Mouse (Mus musculus) olfactory bulb, adult 2 months (tissue): ENCODE data around the gene Rere. TPM values are rescaled to one million over a fixed set of nuclear protein-coding genes. Genes with fewer than 3 reads are reported as not detected.

Source experiments
- H3K27ac ChIP-seq: fragments of 200-500 bp; 2 replicates; pipeline ENCODE4 v1.5.1; 2012; ENCODE audit warnings: low read depth, low read length; ENCODE audit not compliant: insufficient read depth
- H3K4me1 ChIP-seq: fragments of 200-500 bp; 2 replicates; pipeline ENCODE4 v1.6.1; 2012; ENCODE audit warnings: low read length; ENCODE audit not compliant: control insufficient read depth, insufficient read depth
- H3K4me3 ChIP-seq: fragments of 200-500 bp; 2 replicates; pipeline ENCODE4 v1.5.1; 2012; ENCODE audit warnings: mild to moderate bottlenecking, low read depth, low read length, moderate library complexity; ENCODE audit not compliant: insufficient read depth
- CTCF ChIP-seq: fragments of 200-500 bp; IDR thresholded peaks from 2 replicates; pipeline ENCODE4 v1.5.1; 2012; ENCODE audit warnings: low read depth, mild to moderate bottlenecking, low read length, moderate library complexity; ENCODE audit not compliant: insufficient read depth
- POLR2A ChIP-seq: fragments of 200-500 bp; IDR thresholded peaks from 2 replicates; pipeline ENCODE4 v1.6.1; 2012; ENCODE audit warnings: mild to moderate bottlenecking, low read depth, low read length, moderate library complexity; ENCODE audit not compliant: insufficient read depth
- WGBS: fragments of 180-500 bp; shearing (Covaris S2); methylation state at CpG from one replicate; pipeline ENCODE4 v1.1.7; 2018; 5-methylcytosine and 5-hydroxymethylcytosine counted together
- polyA plus RNA-seq: library from polyadenylated mRNA; stranded (reverse); fragments of >200 nt; gene quantifications from 2 replicates; pipeline ENCODE4 v1.2.4, GENCODE M21; 2012; ENCODE audit warnings: low replicate concordance; ENCODE audit not compliant: missing spikeins, insufficient read depth, insufficient read length

Rere gene
- polyA plus RNA-seq, 1 experiment: 288 TPM

DNA sequence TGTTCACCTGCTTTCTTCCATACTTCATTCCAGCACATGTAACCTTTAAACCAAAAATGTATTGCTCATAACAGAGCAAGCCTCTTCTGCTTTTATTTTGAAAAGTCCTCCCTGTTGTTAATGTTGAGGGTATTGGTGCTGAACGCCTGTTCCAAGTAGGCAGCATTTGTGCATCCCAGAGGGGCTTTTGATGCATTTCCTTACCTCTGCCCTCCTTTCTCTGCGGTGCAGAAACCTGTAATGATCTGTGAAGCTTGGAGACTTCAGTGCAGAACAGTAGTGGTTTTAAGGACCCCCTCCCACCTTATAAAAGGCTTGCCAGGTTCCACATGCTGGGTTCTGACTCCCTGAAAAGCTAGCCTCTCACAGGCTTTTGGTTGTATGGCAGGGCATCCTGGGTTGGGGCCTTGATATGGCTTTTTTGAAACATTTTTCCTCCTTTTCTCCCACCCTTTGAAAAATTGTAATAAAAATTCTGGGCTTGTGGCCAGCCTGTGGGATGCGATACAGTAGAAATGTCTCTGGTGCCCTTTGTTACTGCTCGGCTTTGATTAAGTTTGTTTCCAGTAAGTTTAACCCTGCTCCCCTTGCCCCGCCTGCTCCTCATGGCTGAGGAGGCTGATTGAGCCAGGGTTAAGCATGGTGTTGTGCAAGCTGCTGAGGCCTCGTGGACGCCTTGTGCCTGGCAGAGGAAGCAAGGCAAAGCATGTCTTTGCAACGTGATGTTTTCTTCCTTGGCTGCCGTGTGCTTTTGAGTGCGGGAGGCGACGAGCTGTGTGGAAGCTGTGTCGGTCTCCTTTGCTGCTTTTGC, 301.7 kb downstream of the Rere start:
- Histone ChIP-seq H3K27ac (peak overlapping the region; percentile 85), H3K4me1 (peaks cover 23% of the 10 kb centered on the region), H3K4me3 (no peak overlapping the region)
- WGBS: 6% methylated on average over 13 of the region's 13 CpGs
- TF ChIP-seq CTCF (no peak), POLR2A (no peak)

GRCm38 (mm10) chr4:150583777-150584135, 302.3 kb downstream of the Rere start:
- 39% methylated on average over 3 of the region's 3 CpGs for WGBS
- peak overlapping the region; percentile 85 for H3K27ac ChIP-seq
- H3K4me3 ChIP-seq: no peak overlapping the region
- peaks cover 25% of the 10 kb centered on the region for H3K4me1 ChIP-seq
- TF ChIP-seq CTCF (no peak), POLR2A (no peak)

GRCm38 (mm10) chr4:150585800-150586199, 304.4 kb downstream of the Rere start:
- Histone ChIP-seq H3K27ac (no peak overlapping the region), H3K4me1 (peaks cover 25% of the 10 kb centered on the region), H3K4me3 (no peak overlapping the region)
- TF ChIP-seq POLR2A: no peak
- no peak for TF ChIP-seq CTCF
- WGBS: 81% methylated on average over 2 of the region's 2 CpGs

GRCm38 (mm10) chr4:150586275-150586674, 304.8 kb downstream of the Rere start:
- Histone ChIP-seq H3K4me3 (no peak overlapping the region), H3K4me1 (peaks cover 20% of the 10 kb centered on the region), H3K27ac (no peak overlapping the region)
- TF ChIP-seq CTCF: no peak
- no peak for TF ChIP-seq POLR2A
- WGBS: 80% methylated on average over 5 of the region's 5 CpGs

DNA sequence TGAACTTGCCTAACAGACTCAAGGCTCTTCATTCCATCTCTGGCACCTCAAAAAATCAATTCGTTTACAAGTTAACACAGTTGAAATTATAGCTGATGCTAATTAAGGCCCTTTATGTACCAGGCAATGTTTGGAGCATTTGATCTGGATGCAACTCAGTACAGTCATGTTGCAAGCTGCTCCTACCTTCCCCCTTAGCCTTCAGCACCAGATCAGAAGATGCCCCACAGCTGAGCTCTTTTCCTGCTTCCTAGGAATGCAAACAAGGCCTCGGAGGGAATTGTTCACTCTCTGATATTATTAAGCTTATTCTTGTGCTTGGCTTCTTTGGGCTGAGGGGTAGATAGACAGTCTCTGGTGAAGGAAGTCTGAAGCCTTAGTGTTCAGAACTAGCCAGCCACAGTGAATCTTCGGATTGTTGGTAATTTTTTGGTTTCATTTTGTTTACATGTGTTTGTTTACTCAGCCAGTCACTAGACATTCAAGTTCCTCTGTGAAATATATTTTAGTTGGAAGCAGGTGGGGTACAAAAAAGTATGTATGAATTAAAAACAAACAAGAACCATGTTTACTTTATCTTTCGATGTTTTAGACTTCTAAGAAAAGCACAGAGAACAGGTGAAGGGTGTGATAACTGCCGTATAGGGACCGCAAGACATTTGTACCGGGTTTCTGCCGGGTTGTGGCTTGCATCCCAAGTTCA, 306.3 kb downstream of the Rere start:
- 42% methylated on average over 8 of the region's 8 CpGs for WGBS
- H3K27ac ChIP-seq: peak overlapping the region; percentile 44; the same call in 1 of the 2 replicates
- H3K4me1 ChIP-seq: peaks cover 17% of the 10 kb centered on the region
- no peak for TF ChIP-seq POLR2A
- TF ChIP-seq CTCF: no peak
- no peak overlapping the region for H3K4me3 ChIP-seq

- 29% methylated on average over 2 of the region's 2 CpGs for WGBS
- 0 out of 2 replicates have a peak overlapping the region, but pooled peaks have one; percentile 25 for H3K27ac ChIP-seq
- peaks cover 11% of the 10 kb centered on the region for H3K4me1 ChIP-seq
- H3K4me3 ChIP-seq: no peak overlapping the region
- TF ChIP-seq POLR2A (no peak), CTCF (no peak)
Measured at GRCm38 (mm10) chr4:150588300-150588621, 306.8 kb downstream of the Rere start.

DNA sequence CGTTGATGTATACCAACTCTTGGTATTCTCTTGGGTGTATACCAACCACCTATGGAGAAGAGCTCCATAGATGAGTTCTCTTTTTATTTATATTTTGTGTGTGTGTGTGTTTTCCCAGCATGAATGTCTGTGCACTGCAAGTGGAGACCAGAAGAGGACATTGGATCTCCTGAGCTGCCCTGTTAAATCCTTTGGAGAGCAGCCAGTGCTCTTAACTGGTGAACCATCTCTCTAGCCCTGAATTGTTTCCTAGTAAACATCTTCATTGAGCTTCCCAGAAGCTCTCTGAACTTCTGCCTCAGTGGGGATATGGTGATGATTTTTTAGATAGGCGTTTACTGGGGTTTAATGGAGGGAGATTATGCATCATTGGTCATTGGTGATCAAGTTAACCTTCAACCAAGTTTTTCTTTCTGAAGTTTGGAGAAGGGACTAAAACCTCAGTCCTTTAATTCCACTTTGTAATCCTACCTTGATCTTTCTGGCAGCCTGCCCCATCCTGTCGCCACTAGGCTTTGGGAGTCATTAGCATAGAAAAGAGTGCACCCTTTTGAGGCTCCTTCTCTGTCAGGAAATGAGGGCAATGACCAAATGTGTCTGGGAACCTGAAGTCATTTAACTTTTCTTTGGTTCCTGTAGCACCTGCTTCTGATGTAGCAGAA, 309.3 kb downstream of the Rere start:
- Histone ChIP-seq H3K27ac (no peak overlapping the region), H3K4me3 (no peak overlapping the region), H3K4me1 (peaks cover 7% of the 10 kb centered on the region)
- no peak for TF ChIP-seq CTCF
- no peak for TF ChIP-seq POLR2A
- WGBS: 62% methylated on average over 3 of the region's 3 CpGs

GRCm38 (mm10) chr4:150591602-150592001, 310.2 kb downstream of the Rere start:
- Histone ChIP-seq H3K4me1 (peaks cover 10% of the 10 kb centered on the region), H3K4me3 (no peak overlapping the region), H3K27ac (no peak overlapping the region)
- WGBS: 77% methylated on average over 4 of the region's 4 CpGs
- TF ChIP-seq CTCF (no peak), POLR2A (no peak)

- 67% methylated on average over 6 of the region's 6 CpGs for WGBS
- H3K4me3 ChIP-seq: no peak overlapping the region
- H3K4me1 ChIP-seq: peaks cover 10% of the 10 kb centered on the region
- TF ChIP-seq CTCF: no peak
- no peak for TF ChIP-seq POLR2A
- H3K27ac ChIP-seq: no peak overlapping the region
Measured at GRCm38 (mm10) chr4:150592087-150592486, 310.6 kb downstream of the Rere start.
